Mouse (Mus musculus) neural tube, embryonic 15.5 days (tissue): ENCODE results near the gene Sufu. TPM values are rescaled to one million over a fixed set of nuclear protein-coding genes. Genes with fewer than 3 reads are reported as not detected.

Experiments
- ATAC-seq: fragments of 200-750 bp; cut with Nextera tagmentation; 2 replicates; pipeline ENCODE4 v1.8.0; 2017; ENCODE audit warnings: mild to moderate bottlenecking, moderate TSS enrichment, moderate library complexity; ENCODE audit not compliant: low FRiP score
- H3K27ac ChIP-seq: fragments of 300-500 bp; sonication (generic); replicated peaks from 2 replicates; pipeline ENCODE4 v1.5.1; 2015; ENCODE audit warnings: mild to moderate bottlenecking, inconsistent platforms
- H3K27me3 ChIP-seq: fragments of 300-500 bp; sonication (generic); replicated peaks from 2 replicates; pipeline ENCODE4 v1.6.1; 2015; ENCODE audit warnings: inconsistent platforms
- H3K36me3 ChIP-seq: fragments of 300-500 bp; sonication (generic); 2 replicates; pipeline ENCODE4 v1.6.1; 2015; ENCODE audit warnings: inconsistent platforms
- H3K4me1 ChIP-seq: fragments of 300-500 bp; sonication (generic); 2 replicates; pipeline ENCODE4 v1.6.1; 2015; ENCODE audit warnings: inconsistent platforms
- H3K4me2 ChIP-seq: fragments of 300-500 bp; sonication (generic); 2 replicates; pipeline ENCODE4 v1.6.1; 2015; ENCODE audit warnings: inconsistent platforms, mild to moderate bottlenecking, moderate library complexity
- H3K4me3 ChIP-seq: fragments of 300-500 bp; sonication (generic); replicated peaks from 2 replicates; pipeline ENCODE4 v1.5.1; 2015; ENCODE audit warnings: mild to moderate bottlenecking, inconsistent platforms
- H3K9ac ChIP-seq: fragments of 300-500 bp; sonication (generic); replicated peaks from 2 replicates; pipeline ENCODE4 v1.6.1; 2015; ENCODE audit warnings: mild to moderate bottlenecking, inconsistent platforms
- H3K9me3 ChIP-seq: fragments of 300-500 bp; sonication (generic); replicated peaks from 2 replicates; pipeline ENCODE4 v1.6.1; 2016; ENCODE audit warnings: inconsistent platforms
- WGBS: fragments of 180-500 bp; shearing (Covaris S2); methylation state at CpG from one replicate; pipeline ENCODE4 v1.1.7; 2015; ENCODE audit warnings: mixed read lengths; 5-methylcytosine and 5-hydroxymethylcytosine counted together
- polyA plus RNA-seq: library from polyadenylated mRNA; unstranded; fragments of >200 nt; fragmentation: Nextera tagmentation; extraction: Ambion mirVana; gene quantifications from 2 replicates; pipeline ENCODE4 v1.2.1, GENCODE M21; 2015

Sufu gene
- polyA plus RNA-seq, 1 experiment from 2014 or later: 18.3 TPM

DNA sequence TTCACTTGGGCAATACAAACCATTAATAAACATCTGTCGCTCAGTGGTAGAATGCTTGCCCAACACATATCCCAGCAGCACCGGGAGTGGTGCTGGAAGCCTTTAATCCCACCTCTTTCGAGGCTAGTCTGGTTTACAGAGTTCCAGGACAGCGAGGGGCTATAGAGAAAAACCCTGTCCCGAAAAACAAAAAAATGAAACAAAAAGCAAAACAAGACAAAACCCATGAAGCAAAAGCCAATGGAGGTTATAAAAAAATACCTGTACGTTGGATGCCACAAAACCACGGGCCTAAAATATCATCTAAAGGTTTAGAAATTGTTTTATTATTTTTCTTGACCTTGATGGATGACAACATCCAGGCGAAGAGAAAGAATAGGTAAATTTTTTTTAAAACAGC, 587 bp upstream of the Sufu start:
- Histone ChIP-seq H3K4me1 (peaks cover 67% of the 10 kb centered on the region), H3K4me2 (peak overlapping the region; percentile 86), H3K27me3 (no peaks in the 10 kb centered on the region), H3K27ac (peak overlapping the region; percentile 90; the same call in 1 of the 2 replicates), H3K36me3 (0 out of 2 replicates have a peak, but pooled peaks cover under 1% of the 10 kb centered on the region), H3K9ac (0 out of 2 replicates have a peak overlapping the region, but pooled peaks have one; percentile 8), H3K9me3 (no peaks in the 10 kb centered on the region), H3K4me3 (peak overlapping the region; percentile 93)
- 12% methylated on average over 8 of the region's 8 CpGs for WGBS
- no peak for ATAC-seq

DNA sequence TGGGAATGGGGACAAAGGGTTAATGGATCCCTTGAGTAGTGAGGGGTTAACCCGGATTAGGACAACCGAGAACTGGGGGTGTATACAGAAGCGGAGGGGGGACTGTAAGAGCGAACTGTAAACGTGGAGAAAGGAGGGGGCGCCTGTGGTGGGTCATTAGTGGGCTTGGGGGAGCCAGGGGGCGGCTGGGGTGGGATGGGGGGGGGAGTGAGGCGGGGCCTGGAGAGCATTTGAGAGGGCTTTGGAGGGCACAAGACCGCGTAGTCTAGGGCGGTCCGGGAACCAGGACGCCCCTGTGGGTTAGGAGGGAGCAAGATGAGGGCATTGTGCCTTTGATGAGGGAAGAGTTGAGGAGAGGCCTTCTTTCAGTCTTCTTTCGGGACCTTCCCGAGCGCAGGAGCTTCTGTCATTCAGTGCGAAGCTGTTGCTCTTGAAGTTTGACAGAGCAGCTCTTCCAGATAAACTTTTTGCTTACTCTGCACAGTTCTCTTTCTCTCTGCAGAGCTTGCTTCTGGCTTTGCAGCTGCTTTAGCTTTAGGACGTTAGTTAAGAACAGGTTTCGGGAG, 823 bp downstream of the Sufu start:
- H3K27ac ChIP-seq: peak overlapping the region; percentile 88
- H3K4me2 ChIP-seq: peak overlapping the region; percentile 86
- peak overlapping the region; percentile 94 for H3K9ac ChIP-seq
- H3K36me3 ChIP-seq: 0 out of 2 replicates have a peak, but pooled peaks cover 4% of the 10 kb centered on the region
- no peak for ATAC-seq
- peak overlapping the region; percentile 94 for H3K4me3 ChIP-seq
- no peaks in the 10 kb centered on the region for H3K27me3 ChIP-seq
- 3% methylated on average over 19 of the region's 19 CpGs for WGBS
- H3K9me3 ChIP-seq: no peaks in the 10 kb centered on the region
- H3K4me1 ChIP-seq: peaks cover 60% of the 10 kb centered on the region

- Histone ChIP-seq H3K4me2 (peak overlapping the region; percentile 86), H3K9ac (peak overlapping the region; percentile 94), H3K27me3 (no peaks in the 10 kb centered on the region), H3K4me3 (peak overlapping the region; percentile 94), H3K9me3 (no peaks in the 10 kb centered on the region), H3K36me3 (peaks cover 13% of the 10 kb centered on the region), H3K27ac (no peak overlapping the region), H3K4me1 (peaks cover 53% of the 10 kb centered on the region)
- 43% methylated on average over 3 of the region's 3 CpGs for WGBS
- ATAC-seq: no peak
These were observed 1.7 kb downstream of the Sufu start for GRCm38 (mm10) chr19:46398401-46398800.

GRCm38 (mm10) chr19:46399372-46399771, 2.7 kb downstream of the Sufu start:
- H3K36me3 ChIP-seq: peaks cover 21% of the 10 kb centered on the region
- H3K4me2 ChIP-seq: 0 out of 2 replicates have a peak overlapping the region, but pooled peaks have one; percentile 86
- H3K27me3 ChIP-seq: no peaks in the 10 kb centered on the region
- H3K27ac ChIP-seq: no peak overlapping the region
- 73% methylated on average over 6 of the region's 6 CpGs for WGBS
- no peaks in the 10 kb centered on the region for H3K9me3 ChIP-seq
- peaks cover 44% of the 10 kb centered on the region for H3K4me1 ChIP-seq
- no peak overlapping the region for H3K9ac ChIP-seq
- no peak for ATAC-seq
- H3K4me3 ChIP-seq: no peak overlapping the region

GRCm38 (mm10) chr19:46399886-46400285, 3.2 kb downstream of the Sufu start:
- ATAC-seq: no peak
- H3K9ac ChIP-seq: 0 out of 2 replicates have a peak overlapping the region, but pooled peaks have one; percentile 7
- H3K9me3 ChIP-seq: no peaks in the 10 kb centered on the region
- H3K27ac ChIP-seq: no peak overlapping the region
- no peak overlapping the region for H3K4me2 ChIP-seq
- WGBS: 53% methylated on average over 7 of the region's 7 CpGs
- peaks cover 23% of the 10 kb centered on the region for H3K36me3 ChIP-seq
- H3K4me1 ChIP-seq: peaks cover 40% of the 10 kb centered on the region
- no peak overlapping the region for H3K4me3 ChIP-seq
- no peaks in the 10 kb centered on the region for H3K27me3 ChIP-seq

DNA sequence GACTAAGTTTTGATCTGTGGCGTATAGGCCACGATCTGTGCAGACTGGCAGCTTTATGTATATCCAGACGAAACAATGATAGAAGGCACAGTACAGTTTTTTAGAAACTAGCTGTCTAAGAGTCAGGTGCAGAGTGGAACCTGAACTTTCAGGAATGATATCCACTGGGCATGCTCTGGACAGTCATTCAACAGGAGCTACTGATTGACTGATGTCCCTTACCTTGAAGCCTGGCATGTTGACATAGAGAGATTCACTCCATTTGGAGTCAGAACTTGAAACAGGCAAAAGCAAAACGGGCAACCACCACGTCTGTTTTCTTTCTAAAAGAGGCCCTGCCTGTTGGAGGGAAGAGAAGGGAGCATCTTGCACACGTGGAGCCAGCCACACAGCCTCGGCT, 3.9 kb downstream of the Sufu start:
- H3K4me1 ChIP-seq: peaks cover 40% of the 10 kb centered on the region
- no peak overlapping the region for H3K9ac ChIP-seq
- no peaks in the 10 kb centered on the region for H3K9me3 ChIP-seq
- H3K27ac ChIP-seq: no peak overlapping the region
- WGBS: 92% methylated on average over 7 of the region's 7 CpGs
- no peak overlapping the region for H3K4me3 ChIP-seq
- H3K36me3 ChIP-seq: peaks cover 25% of the 10 kb centered on the region
- no peak overlapping the region for H3K4me2 ChIP-seq
- H3K27me3 ChIP-seq: no peaks in the 10 kb centered on the region
- ATAC-seq: no peak

DNA sequence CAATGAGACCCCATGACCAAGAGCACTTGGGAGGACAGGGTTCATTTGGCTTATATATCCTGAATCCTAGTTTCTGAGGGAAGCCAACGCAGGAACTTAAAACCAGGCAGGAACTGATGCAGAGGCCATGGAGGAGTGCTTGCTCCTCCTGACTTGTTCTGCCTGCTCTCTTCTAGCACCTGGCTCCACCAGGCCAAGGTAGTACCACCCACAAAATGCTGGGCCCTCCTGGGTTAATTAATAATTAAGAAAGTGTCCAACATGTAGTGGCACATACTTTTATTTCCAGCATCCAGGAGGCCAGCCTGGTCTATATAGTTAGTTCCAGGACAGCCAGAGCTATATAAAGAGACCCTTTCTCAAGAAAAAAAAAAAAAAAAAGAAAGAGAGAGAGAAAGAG, 7.3 kb downstream of the Sufu start:
- peaks cover 30% of the 10 kb centered on the region for H3K36me3 ChIP-seq
- 97% methylated on average over 1 of the region's 1 CpGs for WGBS
- H3K9ac ChIP-seq: no peak overlapping the region
- no peak overlapping the region for H3K4me3 ChIP-seq
- no peaks in the 10 kb centered on the region for H3K27me3 ChIP-seq
- ATAC-seq: no peak
- no peak overlapping the region for H3K27ac ChIP-seq
- H3K4me1 ChIP-seq: peaks cover 22% of the 10 kb centered on the region
- H3K4me2 ChIP-seq: no peak overlapping the region
- no peaks in the 10 kb centered on the region for H3K9me3 ChIP-seq

- no peak overlapping the region for H3K27ac ChIP-seq
- no peak for ATAC-seq
- H3K36me3 ChIP-seq: peaks cover 26% of the 10 kb centered on the region
- H3K9me3 ChIP-seq: no peaks in the 10 kb centered on the region
- H3K4me1 ChIP-seq: peaks cover 6% of the 10 kb centered on the region; the same call in 1 of the 2 replicates
- no peak overlapping the region for H3K4me3 ChIP-seq
- 70% methylated on average over 8 of the region's 8 CpGs for WGBS
- no peak overlapping the region for H3K9ac ChIP-seq
- H3K27me3 ChIP-seq: no peaks in the 10 kb centered on the region
- H3K4me2 ChIP-seq: no peak overlapping the region
These were observed 10.1 kb downstream of the Sufu start for GRCm38 (mm10) chr19:46406592-46407386.

DNA sequence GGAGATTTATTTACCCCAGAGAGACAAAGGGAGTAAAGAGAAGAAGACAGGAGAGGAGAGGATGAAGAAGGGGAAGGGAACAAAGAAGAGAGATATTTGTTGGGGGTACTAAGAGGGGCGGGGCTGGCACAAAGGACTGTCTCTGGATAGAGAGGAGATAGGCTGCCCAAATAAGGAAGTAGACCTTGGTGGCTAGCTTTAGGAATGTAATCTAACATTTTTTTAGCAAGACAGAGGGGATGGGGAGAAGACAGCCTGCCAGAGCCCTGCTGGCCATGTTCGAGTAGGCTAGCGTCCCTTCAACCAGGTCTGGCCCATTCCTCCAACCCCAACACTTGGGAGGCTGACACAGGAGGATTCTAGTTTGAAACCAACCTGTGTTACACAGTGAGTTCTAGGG, 12.8 kb downstream of the Sufu start:
- H3K27me3 ChIP-seq: no peaks in the 10 kb centered on the region
- ATAC-seq: no peak

DNA sequence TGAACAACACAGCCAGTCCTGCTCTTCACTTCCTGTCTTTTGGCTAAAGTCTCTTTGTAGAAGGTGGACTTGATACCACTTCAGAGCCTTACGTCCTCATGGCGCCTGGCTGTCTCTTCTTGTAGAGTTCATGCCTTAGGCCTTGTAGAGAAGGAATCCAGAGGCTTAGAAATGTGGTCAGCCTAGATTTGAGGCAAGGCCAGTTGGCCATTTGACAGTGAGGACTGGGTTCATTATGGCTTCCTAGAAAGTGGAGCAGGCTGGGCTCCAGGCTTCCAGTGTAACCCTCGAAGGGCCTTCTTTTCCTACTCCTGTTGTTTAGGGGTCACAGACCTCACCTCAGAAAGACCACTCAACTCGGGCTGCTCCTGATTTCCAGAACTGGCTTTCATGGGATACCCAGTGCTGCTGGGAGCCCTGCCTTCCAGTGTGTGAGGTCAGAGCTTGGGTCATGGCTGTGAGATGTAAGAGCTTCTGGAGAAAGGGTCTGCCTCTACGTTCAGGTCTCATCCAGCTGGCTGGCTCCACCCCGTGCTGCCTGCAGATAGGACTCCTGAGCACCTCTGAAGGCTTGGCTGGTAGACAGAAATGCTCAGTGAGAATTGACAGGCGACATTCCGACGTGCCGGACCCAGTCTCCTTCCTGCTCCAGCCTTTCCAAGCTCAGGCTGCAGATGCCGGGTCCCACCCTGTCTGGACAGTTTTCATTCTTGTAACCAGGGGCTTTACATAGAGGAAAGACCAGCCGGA, 15.5 kb downstream of the Sufu start:
- ATAC-seq: no peak
- no peak overlapping the region for H3K27ac ChIP-seq
- H3K4me2 ChIP-seq: no peak overlapping the region
- H3K4me1 ChIP-seq: no peaks in the 10 kb centered on the region
- no peak overlapping the region for H3K9ac ChIP-seq
- 90% methylated on average over 12 of the region's 12 CpGs for WGBS
- H3K36me3 ChIP-seq: no peaks in the 10 kb centered on the region
- H3K4me3 ChIP-seq: no peak overlapping the region
- no peaks in the 10 kb centered on the region for H3K27me3 ChIP-seq
- H3K9me3 ChIP-seq: no peaks in the 10 kb centered on the region

More for the DNA sequence above, 12.8 kb downstream of the Sufu start:
- Histone ChIP-seq H3K9ac (no peak overlapping the region), H3K4me2 (no peak overlapping the region), H3K4me3 (no peak overlapping the region), H3K9me3 (no peaks in the 10 kb centered on the region), H3K4me1 (peaks cover 6% of the 10 kb centered on the region; the same call in 1 of the 2 replicates), H3K36me3 (peaks cover 7% of the 10 kb centered on the region; the same call in 1 of the 2 replicates), H3K27ac (no peak overlapping the region)
- WGBS: 83% methylated on average over 3 of the region's 3 CpGs

DNA sequence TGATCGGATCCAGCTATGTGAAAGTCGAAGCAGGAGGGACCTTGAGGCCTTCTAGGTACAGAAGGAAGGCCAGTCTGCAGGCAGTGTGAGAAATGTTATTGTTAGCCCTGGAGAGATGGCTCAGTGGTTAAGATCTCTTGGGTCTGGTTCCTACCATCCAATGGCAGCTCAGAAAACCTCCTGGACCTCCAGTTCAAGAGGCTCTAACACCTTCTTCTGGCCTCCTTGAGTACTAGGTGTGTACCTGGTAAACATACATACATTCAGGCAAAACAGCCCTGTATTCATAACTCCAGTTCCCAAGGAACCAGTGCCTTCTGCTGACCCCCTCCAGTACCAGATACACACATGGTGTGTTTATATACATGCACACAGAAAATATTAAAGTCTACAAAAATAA, 17.3 kb downstream of the Sufu start:
- Histone ChIP-seq H3K36me3 (no peaks in the 10 kb centered on the region), H3K27me3 (no peaks in the 10 kb centered on the region), H3K27ac (no peak overlapping the region), H3K4me1 (0 out of 2 replicates have a peak, but pooled peaks cover 2% of the 10 kb centered on the region), H3K4me2 (no peak overlapping the region), H3K9me3 (no peaks in the 10 kb centered on the region), H3K9ac (no peak overlapping the region), H3K4me3 (no peak overlapping the region)
- no peak for ATAC-seq
- WGBS: 100% methylated on average over 2 of the region's 2 CpGs
